Mouse (Mus musculus): ENCODE results near the gene D3Ertd751e. TPM values are rescaled to one million over a fixed set of nuclear protein-coding genes. Genes with fewer than 3 reads are reported as not detected.

Gene D3Ertd751e
- 0.64 and 0.71 TPM in 2 replicates for polyA plus RNA-seq (2012; rRNA removed)

GRCm38 (mm10) chr3:41742278-41742934 is at the start of gene D3Ertd751e, which contains the start of gene Sclt1:
D3Ertd751e (plus strand) TSS chr3:41742611.
Sclt1 (minus strand) TSS chr3:41742514.

Other genes starting within 250 kb of the D3Ertd751e start
- 39.5 and 42.4 TPM in 2 replicates for gene Jade1, start 186.9 kb upstream of the D3Ertd751e start, polyA plus RNA-seq (2012; rRNA removed)
- gene Sclt1, start 97 bp upstream of the D3Ertd751e start, polyA plus RNA-seq (2012; rRNA removed): 7.8 and 13.0 TPM in 2 replicates

All from ovary, adult 2 months (tissue).